Mouse (Mus musculus) cerebellum, adult 9-10 months (tissue): Measurements from ENCODE around the gene Gulp1.

Experiments used
- DNase-seq: peaks from one replicate; pipeline ENCODE4 v3.0.0; 2022

Gene Gulp1

DNA sequence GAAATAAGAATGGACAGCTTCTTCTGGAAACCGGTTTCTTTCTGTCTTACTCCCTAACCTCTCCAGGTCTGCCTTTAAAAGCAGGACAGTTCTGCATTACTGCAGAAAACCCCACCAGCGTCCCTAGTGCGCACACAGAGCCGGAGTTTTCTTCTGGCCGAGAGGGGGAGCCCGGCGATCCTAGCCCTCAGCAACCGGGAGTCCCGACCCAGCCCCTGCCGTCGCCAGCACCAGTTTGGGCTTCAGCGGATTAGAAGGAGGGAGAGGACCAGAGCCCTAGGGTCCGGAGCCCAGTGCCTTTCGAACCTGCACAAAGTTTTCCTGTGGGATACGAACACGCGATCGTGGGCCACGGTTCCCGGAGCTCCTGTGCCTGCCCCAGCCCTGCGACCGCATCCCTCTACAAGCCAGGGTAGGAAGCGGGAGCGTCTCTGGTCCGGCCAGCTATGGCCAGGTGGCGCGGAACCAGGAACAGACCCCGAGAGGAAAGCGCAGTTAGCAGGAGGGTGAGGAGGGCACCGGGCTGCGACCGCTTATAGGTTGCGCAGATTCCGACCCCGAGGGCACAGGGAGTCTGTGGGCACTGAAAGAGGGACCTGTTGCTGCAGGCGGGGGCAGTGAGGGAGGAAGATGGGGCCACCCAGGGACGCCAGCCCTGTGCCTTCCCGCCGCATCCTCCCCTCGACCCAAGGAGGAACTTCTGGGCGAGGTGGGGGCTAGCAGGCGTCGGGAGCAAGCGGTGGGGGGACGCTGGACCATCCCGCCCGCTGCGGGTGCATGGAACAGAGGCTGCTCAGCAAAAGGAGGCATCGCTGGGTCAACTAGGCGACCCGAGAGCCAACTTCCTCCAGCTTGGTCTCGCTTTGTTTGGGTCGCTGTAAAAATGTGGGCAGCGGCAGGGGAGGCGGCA lies at the start of gene Gulp1:
Gene Gulp1, plus strand, starts transcription at position 51 of the 910 bp plus-strand sequence.
- DNase-seq, result peak; percentile 7

DNA sequence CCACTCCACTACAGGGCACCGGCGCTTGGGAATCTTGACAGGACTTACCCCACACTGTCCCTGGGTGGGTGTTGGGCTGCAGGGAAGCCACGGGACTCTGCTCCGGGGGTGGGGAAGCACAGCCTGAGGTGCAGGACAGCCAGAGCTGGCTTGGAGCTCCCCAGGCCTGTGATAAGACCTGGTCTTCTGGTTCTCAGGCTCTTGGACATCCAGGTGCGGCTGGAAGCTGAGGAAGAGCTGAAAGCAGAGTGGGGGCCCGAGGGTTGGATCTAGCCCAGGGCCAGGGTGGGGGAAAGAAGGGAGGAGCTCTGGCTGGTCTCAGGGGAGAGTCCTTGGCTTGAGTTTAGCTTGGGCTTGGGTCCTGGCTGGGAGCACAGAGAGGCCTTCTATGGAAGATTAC lies 1.1 kb upstream of the Gulp1 start:
- no peak for DNase-seq

DNA sequence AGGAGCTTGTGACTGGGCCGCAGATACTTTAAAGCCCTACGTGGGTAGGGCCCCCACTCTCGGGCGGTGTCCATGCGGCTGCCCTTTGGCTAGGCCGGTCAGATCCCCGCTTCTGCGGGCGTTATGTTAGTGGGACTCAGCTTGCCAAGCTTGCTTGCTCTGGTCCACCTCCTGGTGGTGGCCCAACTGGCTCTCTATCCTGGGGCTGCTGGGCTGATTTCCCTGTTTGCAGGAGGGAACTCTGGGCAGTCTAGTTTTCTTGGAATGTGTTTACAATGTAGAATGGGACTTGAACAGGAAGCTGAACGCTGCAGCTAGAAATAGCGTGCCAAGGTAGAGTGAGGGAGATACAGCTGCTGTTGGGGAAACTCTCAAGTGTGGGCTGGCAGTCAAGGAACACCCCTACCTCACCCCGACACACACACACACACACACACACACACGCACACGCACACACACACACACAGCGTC lies 1.1 kb downstream of the Gulp1 start:
- peak; percentile 12 for DNase-seq

DNA sequence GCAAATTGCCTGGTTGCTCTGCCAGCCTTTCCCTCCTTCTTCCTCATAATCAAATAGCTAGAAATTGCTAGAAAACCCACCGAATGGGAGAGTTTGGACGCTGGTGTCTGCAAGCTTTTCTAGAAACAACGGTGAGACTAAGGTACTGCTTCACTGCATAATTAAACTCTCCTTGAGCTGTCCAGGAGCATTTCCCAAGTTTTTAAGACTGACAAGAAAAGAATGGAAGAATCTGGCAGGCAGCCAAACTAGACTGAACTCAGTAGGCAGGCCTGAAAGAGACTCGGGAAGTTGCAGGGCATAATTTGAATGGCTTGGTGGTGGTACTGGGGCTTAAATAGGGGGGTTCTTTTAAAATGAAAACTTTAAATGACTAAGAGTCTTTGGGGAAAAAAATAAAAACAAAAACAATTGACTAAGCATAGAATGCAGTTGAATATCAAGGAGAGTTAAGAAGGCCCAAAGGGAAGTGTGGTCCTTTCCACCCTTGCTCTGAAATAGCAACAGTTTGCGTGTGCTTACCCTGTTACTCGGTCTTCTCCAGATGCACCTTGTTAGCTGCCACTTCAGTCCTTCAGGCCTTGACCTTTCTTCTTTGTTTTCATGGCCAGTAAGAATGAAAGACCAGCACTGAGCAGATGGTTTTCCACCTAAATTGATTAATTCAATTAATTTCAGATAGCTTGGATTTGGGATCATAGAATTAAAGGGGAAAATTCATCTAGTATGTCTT lies 2.0 kb downstream of the Gulp1 start:
- peak; percentile 10 for DNase-seq

DNA sequence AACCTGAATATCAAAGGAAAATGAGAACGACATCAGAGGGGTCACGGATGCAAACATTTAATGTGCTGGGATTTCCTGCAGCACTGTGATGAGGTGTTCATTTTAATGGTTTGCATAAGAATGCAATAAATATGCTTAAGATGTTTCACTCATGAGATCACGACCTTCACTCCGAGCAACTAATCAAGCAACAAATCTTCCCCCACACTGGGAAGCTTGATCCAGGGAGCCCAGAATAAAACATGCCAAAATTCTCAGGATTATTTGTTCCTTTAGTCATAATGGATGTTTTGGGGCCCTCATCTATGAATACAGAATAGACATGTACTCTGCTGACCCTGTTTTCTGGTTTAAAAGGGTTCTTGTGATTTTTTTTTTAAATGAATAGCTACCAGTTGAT lies 16.1 kb downstream of the Gulp1 start:
- no peak for DNase-seq

DNA sequence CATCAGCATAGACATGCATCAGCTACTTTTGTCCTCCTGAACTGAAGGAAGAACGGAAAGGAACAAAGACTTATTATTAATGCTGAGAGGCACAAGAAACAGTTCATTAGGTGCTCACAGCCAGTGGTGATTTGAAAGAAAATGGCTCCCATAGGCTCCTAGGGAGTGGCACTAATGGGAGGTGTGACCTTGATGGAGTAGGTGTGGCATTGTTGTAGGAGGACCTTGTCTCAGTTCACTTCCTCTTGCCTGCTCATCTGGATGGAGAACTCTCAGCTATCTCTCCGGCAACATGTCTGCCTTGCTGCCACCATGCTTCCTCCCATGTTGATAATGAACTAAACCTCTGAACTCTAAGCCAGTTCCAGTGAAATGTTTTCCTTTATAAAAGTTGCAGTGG lies 17.0 kb downstream of the Gulp1 start:
- no peak for DNase-seq

DNA sequence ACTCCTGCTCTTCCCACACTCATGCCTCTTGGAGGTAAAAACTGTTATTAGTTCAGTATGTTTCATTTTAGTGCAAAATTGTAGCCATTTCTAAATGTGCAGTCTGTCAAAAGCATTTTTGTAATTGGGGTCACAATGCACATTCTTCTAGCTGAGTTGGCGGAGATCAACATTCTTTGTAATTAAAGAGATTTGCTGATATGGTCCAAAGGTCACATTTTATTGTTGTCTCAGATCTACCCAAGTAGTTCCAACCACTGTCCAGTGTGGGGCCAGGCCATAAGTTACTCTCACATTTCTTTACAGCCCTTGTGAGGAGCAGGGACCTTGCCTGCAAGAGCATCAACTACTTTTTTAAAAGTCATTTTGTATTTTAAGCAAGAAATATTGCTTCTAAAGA lies 24.7 kb downstream of the Gulp1 start:
- no peak for DNase-seq

DNA sequence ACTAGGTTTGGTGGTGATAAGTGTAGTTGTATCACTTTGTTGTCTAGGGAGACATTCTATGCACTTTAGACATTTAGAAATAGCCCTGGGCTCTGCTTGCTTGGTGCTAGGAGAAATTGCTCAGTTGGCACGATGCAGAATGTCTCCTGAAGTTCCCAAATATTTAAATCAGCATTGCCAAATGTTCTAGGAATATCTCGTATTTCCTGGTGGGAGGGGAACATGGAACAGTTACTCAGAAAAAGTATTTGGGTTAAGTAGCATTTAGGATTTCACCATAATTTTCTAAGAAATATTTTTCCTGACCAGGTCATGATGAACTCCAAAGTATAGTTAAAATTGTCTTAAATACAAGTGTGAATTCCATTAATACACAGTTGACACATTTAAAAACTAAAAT lies 25.3 kb downstream of the Gulp1 start:
- no peak for DNase-seq

DNA sequence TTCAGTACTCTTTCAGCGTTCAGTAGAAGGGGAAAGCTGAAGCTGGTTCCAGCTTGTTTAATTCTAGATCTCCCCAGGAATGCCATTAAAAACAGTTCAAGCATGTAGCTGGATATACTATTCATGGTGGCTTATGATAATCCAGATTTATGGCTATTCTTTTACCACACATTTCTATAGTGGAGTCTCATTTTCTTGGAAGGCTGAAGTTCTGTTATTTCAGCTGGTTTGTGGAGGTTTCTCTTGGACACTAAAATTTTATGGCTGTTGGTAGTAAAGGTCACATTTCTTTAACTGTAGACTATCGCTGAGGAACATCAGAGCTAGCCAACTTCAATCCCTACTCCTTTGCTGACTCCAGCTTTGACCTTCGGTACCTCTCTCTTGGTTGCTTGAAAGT lies 29.1 kb downstream of the Gulp1 start:
- DNase-seq, result no peak

DNA sequence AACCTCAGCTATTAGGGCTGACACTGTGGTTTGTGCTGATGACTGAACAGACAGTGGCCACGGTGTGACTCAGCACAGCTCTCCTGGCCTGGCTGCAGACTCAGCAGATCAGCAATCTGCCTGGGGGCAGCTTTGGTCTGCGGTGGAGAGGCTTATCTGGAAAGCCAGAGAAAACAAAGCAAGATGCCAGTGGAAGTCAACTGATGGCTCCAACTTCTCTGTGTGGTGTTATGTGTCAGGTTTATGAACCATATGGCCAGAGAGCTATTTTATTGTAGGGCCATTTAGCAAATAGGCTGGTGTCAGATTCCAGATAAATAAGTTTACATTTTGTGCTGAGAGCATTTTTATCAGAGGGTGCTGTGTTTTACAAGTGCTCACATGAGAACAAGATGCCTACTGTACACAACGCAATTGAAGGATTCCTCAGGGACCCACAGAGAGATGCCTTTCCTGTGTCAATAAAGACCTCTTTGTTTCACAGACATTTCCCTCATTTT lies 33.6 kb downstream of the Gulp1 start:
- no peak for DNase-seq

DNA sequence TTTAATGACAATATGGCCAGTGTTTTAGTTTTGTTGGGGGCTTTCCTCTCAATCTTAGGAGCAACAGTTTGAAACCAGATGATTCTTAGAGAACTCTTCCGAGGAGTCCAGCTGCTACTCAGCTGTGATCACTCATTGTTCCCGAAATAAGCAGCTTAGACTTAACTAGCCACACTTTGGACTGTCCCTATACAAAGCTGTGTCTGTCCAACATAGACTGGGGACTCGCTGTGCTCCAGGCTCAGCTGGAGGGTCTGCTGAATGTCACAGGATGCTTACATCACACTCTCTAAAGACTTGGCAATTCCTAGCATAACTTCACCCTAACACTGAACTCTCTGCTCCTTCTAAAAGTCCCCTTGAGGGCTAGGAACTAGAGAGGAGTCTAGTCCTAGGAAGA lies 40.4 kb downstream of the Gulp1 start:
- no peak for DNase-seq

DNA sequence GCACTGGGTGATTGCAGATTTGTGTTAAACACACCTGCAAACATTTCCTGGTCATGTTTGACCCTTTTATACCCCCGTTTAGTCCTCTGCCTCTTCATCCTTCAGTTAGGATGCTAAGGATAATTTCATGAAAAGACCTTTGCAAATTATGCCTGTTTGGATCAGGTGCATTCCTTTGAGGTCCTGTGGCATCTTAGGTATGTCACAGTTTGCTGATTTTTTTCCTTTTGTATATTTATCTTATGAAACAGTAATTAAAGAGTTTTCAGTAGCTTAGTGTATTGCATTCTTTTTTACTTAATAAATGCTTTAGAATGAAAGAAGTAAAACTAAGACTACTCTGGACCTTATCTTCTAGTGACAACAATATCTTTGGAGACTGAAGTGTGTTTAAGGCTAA lies 41.8 kb downstream of the Gulp1 start:
- no peak for DNase-seq

DNA sequence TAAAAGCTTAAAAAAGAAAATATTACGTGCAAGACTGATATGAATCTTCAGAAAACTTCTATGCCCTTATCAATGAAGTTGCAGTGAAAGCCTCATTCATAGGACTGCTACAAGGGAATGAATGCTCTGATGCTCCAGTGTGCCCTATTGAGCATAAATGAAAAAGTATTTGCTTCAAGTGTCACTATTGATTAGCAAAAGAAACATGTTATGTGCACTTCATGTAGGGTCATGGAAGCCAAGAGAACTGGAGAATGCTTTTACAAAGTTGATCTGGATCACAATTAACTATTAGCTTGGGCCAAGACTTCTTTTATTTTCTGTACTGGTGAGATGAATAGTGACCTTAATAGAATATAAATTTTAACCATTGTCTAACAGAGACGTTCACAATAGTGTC lies 47.0 kb downstream of the Gulp1 start:
- no peak for DNase-seq

DNA sequence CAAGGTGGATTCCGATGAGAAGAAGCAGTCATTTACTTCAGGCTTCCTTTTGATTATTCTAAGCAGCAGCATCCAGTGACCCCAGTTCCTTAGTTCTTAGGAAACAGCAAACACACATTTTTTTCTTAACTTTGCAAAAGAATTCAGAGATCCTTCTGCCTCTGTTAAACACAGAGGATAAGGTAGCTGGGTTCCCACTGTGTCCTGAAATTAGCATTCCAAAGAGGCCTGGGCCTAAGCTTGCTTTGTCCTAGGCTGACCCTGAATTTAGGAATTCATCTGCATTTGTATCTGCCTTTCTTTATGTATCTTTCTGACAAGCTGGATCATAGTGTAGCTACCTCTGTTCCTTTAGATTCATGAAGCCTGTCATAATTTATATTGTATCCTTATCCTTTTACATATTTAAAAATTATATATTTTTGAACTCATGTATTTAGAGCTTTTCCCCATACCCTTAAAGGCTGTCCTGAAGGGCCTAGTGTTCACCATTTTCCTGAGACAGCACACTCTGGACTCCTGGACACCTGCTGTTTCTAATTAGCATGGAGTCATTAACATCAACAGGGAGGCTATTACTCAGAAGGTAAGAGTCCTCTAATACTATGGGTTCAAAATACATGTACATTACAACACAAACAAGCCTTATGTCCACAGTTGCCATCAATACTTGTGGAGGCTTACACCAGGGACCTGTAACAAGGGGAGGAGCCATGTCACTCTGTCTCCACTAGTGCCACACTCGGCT lies 62.2 kb downstream of the Gulp1 start:
- no peak for DNase-seq

DNA sequence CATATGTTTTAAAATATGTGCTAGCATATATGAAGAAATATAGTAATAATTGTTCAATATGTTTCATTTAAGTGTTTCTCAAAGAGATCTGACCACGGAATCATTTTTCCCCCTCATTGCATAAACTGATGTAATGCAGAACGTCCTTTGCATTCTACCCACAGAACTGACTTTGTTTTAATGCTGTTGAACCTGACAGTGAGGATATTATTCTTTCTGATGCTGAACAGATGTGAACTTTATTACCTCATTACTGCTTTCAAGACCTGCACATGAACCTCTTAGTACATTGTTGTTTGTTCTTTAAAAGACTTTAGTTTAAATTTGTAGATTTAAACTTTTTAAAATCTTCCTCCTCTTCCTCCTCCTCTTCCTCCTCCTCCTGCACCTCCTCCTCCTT lies 67.4 kb downstream of the Gulp1 start:
- no peak for DNase-seq

DNA sequence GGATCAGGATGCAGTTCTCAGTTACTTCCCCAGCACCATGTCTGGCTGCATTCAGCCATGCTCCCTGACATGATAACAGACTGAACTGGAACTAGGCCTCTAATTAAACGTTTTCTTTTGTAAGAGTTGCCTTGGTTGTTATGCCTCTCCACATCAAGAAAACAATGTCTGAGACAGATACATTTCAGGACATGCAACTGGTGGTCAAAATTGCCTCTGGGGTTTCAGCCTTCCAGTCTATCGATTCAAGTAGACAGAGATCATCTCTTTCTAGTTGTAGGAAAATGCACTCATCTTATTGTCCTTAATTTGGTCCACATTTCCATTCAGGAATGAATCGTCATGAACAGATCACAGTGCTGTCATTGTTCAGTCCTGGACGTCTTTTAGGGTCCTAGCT lies 83.2 kb downstream of the Gulp1 start:
- no peak for DNase-seq

DNA sequence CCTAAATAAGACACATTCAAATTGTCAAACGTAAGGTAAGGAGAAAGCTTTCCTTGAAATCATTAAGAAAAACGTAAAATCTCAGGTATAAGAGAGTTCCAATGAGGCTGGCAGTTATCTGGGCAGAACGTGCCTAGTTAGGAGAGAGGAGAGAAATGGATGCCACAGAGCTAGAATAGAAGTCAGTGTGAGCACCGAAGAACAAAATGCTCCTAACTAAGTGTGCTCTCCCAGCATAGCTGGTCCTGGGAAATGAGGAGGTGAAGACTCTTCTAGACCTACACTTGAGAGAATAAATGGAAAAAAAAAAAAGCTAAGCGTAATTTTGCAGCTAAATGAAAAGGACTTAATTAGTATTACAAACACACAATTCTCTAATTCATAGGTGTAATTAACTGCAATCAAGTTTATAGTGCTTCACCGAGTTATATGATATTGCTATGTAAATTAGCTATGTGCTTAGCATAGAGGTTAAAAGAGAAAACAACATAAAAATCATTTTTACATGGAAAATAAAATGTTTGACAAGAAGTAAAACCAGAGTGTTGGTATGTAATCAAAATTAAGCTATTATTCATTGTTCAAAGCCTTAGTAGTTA lies 94.5 kb downstream of the Gulp1 start:
- DNase-seq, result no peak

DNA sequence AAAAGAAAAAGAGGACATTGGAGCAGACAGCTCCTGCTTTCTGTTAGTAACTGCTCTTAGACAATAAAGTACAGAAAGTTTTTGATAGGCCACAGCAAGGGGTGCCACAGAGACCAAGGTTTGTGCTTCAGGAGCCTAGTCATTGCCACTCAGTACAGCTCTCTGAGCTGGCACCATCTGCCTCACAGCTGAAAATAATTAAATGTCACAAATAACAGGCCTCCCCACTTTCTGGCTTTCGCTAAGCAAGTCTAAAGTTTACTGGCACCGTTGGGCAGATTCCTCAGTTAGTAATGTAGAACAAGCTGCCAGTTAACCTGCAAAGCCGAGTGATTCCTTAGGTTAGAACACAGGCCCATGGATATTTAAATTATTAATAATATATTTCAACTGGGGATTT lies 127.7 kb downstream of the Gulp1 start:
- DNase-seq, result no peak

DNA sequence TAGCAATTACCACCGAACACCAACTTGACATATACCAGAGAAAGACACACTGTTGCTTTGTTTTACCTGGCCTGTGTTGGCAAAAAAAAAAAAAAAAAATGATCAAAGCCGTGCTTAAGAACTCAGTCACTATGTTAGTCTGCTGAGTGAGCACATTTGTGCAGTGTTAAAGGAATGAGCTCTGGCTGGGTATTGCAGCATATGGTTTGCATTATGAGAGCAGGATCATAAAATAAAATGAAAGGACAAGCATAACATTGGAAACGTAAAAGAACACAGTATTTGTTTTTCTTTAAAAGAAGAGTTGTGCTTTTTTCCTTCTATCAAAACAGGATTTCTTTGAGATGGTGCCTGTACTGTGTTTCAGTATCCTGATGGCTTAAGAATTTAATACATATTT lies 128.1 kb downstream of the Gulp1 start:
- no peak for DNase-seq

DNA sequence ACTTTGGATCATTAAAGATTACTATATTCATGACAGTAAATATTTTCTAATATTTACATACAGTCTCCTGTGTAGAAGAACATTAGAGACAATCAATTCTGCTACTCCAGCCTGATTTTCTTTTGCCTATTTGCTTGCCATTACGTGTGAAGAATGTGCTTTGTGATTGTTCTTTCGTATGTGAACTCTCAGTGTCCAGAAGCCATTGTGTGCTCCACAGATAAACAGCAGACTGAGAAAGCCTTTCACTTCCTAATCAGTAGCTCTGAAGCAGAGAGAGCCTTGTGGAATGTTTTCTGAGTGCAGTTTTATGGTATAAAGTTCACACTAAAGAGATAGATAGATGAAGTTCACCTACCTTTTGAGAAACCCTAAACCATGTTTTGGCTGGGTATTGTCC lies 131.2 kb downstream of the Gulp1 start:
- DNase-seq, result no peak

DNA sequence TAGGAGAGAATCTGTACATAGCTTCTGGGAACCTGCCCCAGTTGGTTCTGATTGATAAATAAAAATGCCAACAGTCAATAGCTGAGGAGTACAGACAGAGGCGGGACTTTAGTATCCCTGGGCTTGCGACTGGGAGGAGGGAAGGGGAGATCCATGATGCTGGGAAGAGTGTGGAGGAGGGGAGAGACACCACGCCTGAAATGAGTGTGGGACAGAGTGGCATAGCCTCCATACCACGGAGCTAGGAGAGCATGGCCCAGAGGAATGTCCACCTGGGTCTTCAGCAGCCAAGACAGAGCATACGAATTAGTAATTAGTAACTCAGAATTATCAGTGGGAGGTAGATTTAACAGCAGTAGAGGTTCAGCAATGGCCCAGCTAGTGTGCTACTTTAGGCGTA lies 132.4 kb downstream of the Gulp1 start:
- DNase-seq, result no peak

DNA sequence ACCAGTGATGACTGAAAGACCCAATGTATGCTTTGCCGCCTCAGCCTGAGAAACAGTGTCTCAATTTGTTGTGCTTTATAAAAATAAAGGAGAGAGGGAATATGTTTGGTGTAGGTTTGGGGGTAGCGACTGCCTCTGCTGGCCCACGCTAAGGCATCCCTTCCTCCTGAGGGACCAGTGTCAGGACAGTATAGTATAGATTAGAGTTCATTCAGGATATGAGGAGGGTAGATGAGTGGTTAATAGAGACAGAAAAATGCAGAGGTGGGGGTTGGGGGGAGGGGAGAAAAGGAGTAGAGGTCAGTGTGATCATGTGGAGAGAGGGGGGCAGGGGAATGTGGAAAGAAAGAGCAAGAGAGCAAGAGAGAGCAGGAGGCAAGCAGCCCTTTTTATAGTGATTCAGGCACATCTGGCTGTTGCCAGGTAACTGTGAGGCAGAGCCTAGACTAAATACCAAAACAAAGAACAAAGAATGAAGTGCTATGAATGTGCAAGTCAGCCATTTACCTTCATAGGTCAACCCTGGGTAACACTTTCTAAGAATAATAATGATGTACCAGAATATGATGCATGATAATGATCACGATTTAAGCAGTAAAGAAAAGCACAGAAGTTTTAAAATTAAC lies 169.6 kb downstream of the Gulp1 start:
- DNase-seq, result no peak
